ENCODE assay signal across 18 mouse cellular contexts in the genomic region with DNA sequence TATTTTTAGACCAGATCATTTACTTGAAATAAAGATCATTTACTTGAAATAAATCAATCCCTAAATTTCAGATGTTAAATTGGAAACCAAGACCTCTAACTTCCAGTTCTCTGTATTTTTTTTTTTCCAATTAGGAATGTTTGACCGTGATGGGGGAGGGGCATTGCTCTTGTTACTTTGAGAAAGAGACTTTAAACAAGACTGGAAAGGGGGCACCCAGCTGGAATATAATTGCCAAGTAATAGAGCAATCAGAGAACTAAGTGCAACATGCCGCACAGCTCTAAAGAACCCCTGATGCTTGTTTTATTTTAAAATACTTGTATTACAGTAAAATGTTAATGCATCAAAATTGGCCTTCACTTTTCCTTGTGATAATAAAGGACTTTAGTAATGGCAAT. TPM values are rescaled to one million over a fixed set of nuclear protein-coding genes. Genes with fewer than 3 reads are reported as not detected.
DNase-seq lines count a peak whose midpoint lies in the region; ATAC-seq and TF ChIP-seq lines count a peak whose summit lies in the region.
"Had no signal": no experiment of that assay in that cellular context is flagged by ENCODE, and none has a peak within 500 bp of the region (broad histone marks: within the 10 kb centered on the region; RNA-seq: fewer than 3 reads in every experiment).

No protein-coding gene starts in this region.

- H3K4me3 ChIP-seq in forebrain, embryonic 11.5 days (ENCODE audit: low read depth, low read length): no peak overlapping the region
- H3K4me3 ChIP-seq in forebrain, postnatal 0 days (ENCODE audit: low read depth, low read length): no peak overlapping the region
- no peak overlapping the region for H3K4me3 ChIP-seq in forebrain, embryonic 14.5 days (ENCODE audit: low read depth, low read length)
- no peak overlapping the region for H3K4me3 ChIP-seq in forebrain, embryonic 15.5 days
- H3K4me3 ChIP-seq: embryonic facial prominence, embryonic 10.5 days; embryonic facial prominence, embryonic 12.5 days had no signal

- peaks cover 35% of the 10 kb centered on the region for H3K27me3 ChIP-seq in forebrain, embryonic 11.5 days (ENCODE audit: control insufficient read depth, insufficient read depth, low read length)
- H3K27me3 ChIP-seq in forebrain, postnatal 0 days (ENCODE audit: insufficient read depth, low read length): peaks cover 11% of the 10 kb centered on the region; the same call in 1 of the 2 replicates
- H3K27me3 ChIP-seq in forebrain, embryonic 14.5 days (replicated peaks; ENCODE audit: control insufficient read depth, insufficient read depth, low read length): peaks cover 29% of the 10 kb centered on the region
- H3K27me3 ChIP-seq in forebrain, embryonic 15.5 days: peaks cover 35% of the 10 kb centered on the region

- H3K4me2 ChIP-seq in forebrain, embryonic 11.5 days (ENCODE audit: low read depth, low read length, severe bottlenecking): no peak overlapping the region
- no peak overlapping the region for H3K4me2 ChIP-seq in forebrain, postnatal 0 days (ENCODE audit: low read depth)
- H3K4me2 ChIP-seq in forebrain, embryonic 14.5 days (ENCODE audit: low read length): no peak overlapping the region
- H3K4me2 ChIP-seq in forebrain, embryonic 15.5 days (replicated peaks): no peak overlapping the region
- H3K4me2 ChIP-seq: embryonic facial prominence, embryonic 12.5 days had no signal

- TF ChIP-seq CTCF in forebrain, postnatal 0 days (IDR thresholded peaks at IDR 0.05; ENCODE audit: low read depth): no peak
- TF ChIP-seq CTCF in brain, embryonic 14.5 days (IDR thresholded peaks at IDR 0.05; ENCODE audit: borderline replicate concordance, extremely low read depth, insufficient read depth, insufficient read length): no peak

- no peak overlapping the region for H3K27ac ChIP-seq in forebrain, embryonic 11.5 days (ENCODE audit: low read depth, low read length)
- no peak overlapping the region for H3K27ac ChIP-seq in forebrain, postnatal 0 days (ENCODE audit: low read depth, low read length)
- H3K27ac ChIP-seq in forebrain, embryonic 14.5 days (ENCODE audit: low read depth, low read length): no peak overlapping the region
- no peak overlapping the region for H3K27ac ChIP-seq in forebrain, embryonic 15.5 days (replicated peaks)
- H3K27ac ChIP-seq: embryonic facial prominence, embryonic 10.5 days; embryonic facial prominence, embryonic 12.5 days had no signal

- no peak for TF ChIP-seq POLR2A in brain, embryonic 14.5 days (IDR thresholded peaks at IDR 0.05; ENCODE audit: borderline replicate concordance, extremely low read depth, insufficient read depth, insufficient read length, poor library complexity, severe bottlenecking)

- 14% methylated on average over 2 of the region's 2 CpGs for WGBS in forebrain, embryonic 11.5 days
- WGBS in forebrain, postnatal 0 days: 10% methylated on average over 2 of the region's 2 CpGs
- WGBS in forebrain, embryonic 14.5 days: 2% methylated on average over 2 of the region's 2 CpGs
- WGBS in forebrain, embryonic 15.5 days: 5% methylated on average over 2 of the region's 2 CpGs

- no peaks in the 10 kb centered on the region for H3K36me3 ChIP-seq in forebrain, embryonic 11.5 days (ENCODE audit: control insufficient read depth, insufficient read depth, low read length)
- H3K36me3 ChIP-seq in forebrain, postnatal 0 days (ENCODE audit: insufficient read depth): no peaks in the 10 kb centered on the region
- no peaks in the 10 kb centered on the region for H3K36me3 ChIP-seq in forebrain, embryonic 14.5 days (ENCODE audit: control insufficient read depth, insufficient read depth, low read length)
- no peaks in the 10 kb centered on the region for H3K36me3 ChIP-seq in forebrain, embryonic 15.5 days
- H3K36me3 ChIP-seq: embryonic facial prominence, embryonic 10.5 days; embryonic facial prominence, embryonic 12.5 days had no signal

- DNase-seq in forebrain, embryonic 11.5 days (ENCODE audit: low spot score): no peak
- DNase-seq in forebrain, postnatal 0 days: no peak
- peak; percentile 56 for DNase-seq in forebrain, embryonic 14.5 days (ENCODE audit: low spot score)
- DNase-seq in brain, embryonic 14.5 days (ENCODE audit: low read depth): peak; percentile 74
- no peak for DNase-seq in lung, postnatal 14 days
- DNase-seq: adrenal gland, adult 2 months; adrenal gland, postnatal 10 days; adrenal gland, postnatal 25 days; cerebellum, adult 11-12 months; cerebellum, adult 2 months; cerebellum, adult 9-10 months; cerebellum, postnatal 25 days had no signal

- H3K9ac ChIP-seq in forebrain, embryonic 11.5 days (ENCODE audit: low read length): no peak overlapping the region
- no peak overlapping the region for H3K9ac ChIP-seq in forebrain, postnatal 0 days
- no peak overlapping the region for H3K9ac ChIP-seq in forebrain, embryonic 14.5 days (ENCODE audit: low read length)
- no peak overlapping the region for H3K9ac ChIP-seq in forebrain, embryonic 15.5 days (replicated peaks)
- H3K9ac ChIP-seq: embryonic facial prominence, embryonic 12.5 days had no signal

- H3K4me1 ChIP-seq in forebrain, embryonic 11.5 days (replicated peaks; ENCODE audit: control insufficient read depth, insufficient read depth, low read length): peaks cover 4% of the 10 kb centered on the region
- peaks cover 3% of the 10 kb centered on the region; the same call in 1 of the 2 replicates for H3K4me1 ChIP-seq in forebrain, postnatal 0 days (ENCODE audit: insufficient read depth)
- H3K4me1 ChIP-seq in forebrain, embryonic 14.5 days (ENCODE audit: control insufficient read depth, insufficient read depth, low read length): peaks cover 8% of the 10 kb centered on the region; the same call in 1 of the 2 replicates
- peaks cover 26% of the 10 kb centered on the region for H3K4me1 ChIP-seq in forebrain, embryonic 15.5 days
- H3K4me1 ChIP-seq: embryonic facial prominence, embryonic 12.5 days had no signal

- peak; percentile 55; the same call in 1 of the 2 replicates for ATAC-seq in forebrain, embryonic 11.5 days (replicated peaks; ENCODE audit: low FRiP score)
- no peak for ATAC-seq in forebrain, postnatal 0 days
- ATAC-seq in forebrain, embryonic 14.5 days: no peak
- ATAC-seq in forebrain, embryonic 15.5 days (replicated peaks): no peak

- H3K9me3 ChIP-seq in forebrain, embryonic 11.5 days (ENCODE audit: control insufficient read depth, low read length): no peaks in the 10 kb centered on the region
- no peaks in the 10 kb centered on the region for H3K9me3 ChIP-seq in forebrain, postnatal 0 days (ENCODE audit: low read length)
- no peaks in the 10 kb centered on the region for H3K9me3 ChIP-seq in forebrain, embryonic 14.5 days (replicated peaks; ENCODE audit: control insufficient read depth, low read length)
- no peaks in the 10 kb centered on the region for H3K9me3 ChIP-seq in forebrain, embryonic 15.5 days
- H3K9me3 ChIP-seq: embryonic facial prominence, embryonic 10.5 days; embryonic facial prominence, embryonic 12.5 days had no signal

RNA-seq across cellular contexts. Expression of gene Htr1a, which starts 4.3 kb away (rescaled TPM):
- polyA plus RNA-seq in forebrain, embryonic 11.5 days (2014; fragmentation: Nextera tagmentation; extraction: Ambion mirVana): 0.05 and 0.16 TPM in 2 replicates
- 7.5 and 8.4 TPM in 2 replicates for total RNA-seq in forebrain, postnatal 0 days (2014; rRNA removed)
- polyA plus RNA-seq in forebrain, postnatal 0 days (2015; fragmentation: Nextera tagmentation; extraction: Ambion mirVana): 3.1 and 4.7 TPM in 2 replicates
- polyA plus RNA-seq in forebrain, embryonic 14.5 days (2014; fragmentation: Nextera tagmentation; extraction: Ambion mirVana): 0.62 and 1.3 TPM in 2 replicates
- polyA plus RNA-seq in forebrain, embryonic 15.5 days (2015; fragmentation: Nextera tagmentation; extraction: Ambion mirVana): 1.0 and 1.3 TPM in 2 replicates
- polyA plus RNA-seq in brain, embryonic 14.5 days (2012; rRNA removed): 1.3 and 2.3 TPM in 2 replicates
- total RNA-seq: adrenal gland, adult 2 months; adrenal gland, postnatal 10 days; adrenal gland, postnatal 25 days; ES-E14; MEL had no signal
- polyA plus RNA-seq: adrenal gland, adult 2 months; C2C12 had no signal

Comparison
In these comparisons a context has a peak if more than half of its experiments do, and no peak if none do; other contexts are left out.
1. DNase-seq: peak in forebrain, embryonic 14.5 days (single experiment) and brain, embryonic 14.5 days (single experiment); none in forebrain, embryonic 11.5 days (single experiment), forebrain, postnatal 0 days (single experiment) and lung, postnatal 14 days (single experiment).